Mouse (Mus musculus) right cerebral cortex, adult 18-20 months (tissue): ENCODE results near the gene Gm13084.
"Not testable (repeated sequence)": the region's sequence is repeated elsewhere in the genome, so short reads cannot be mapped to it uniquely, and the experiment has no call there.

Source experiments
- DNase-seq: peaks from one replicate; pipeline ENCODE4 v3.0.0; 2022; ENCODE audit warnings: mixed read lengths

The Gm13084 gene

GRCm38 (mm10) chr4:143815993-143816392 is at the start of gene Gm13084:
Gene Gm13084 (minus strand): TSS chr4:143816093.
- DNase-seq, result no peak

- DNase-seq, result not testable (repeated sequence)
Measured at GRCm38 (mm10) chr4:143846197-143846596, 30.3 kb upstream of the Gm13084 start, which contains the start of gene Gm13103. Gene Gm13103 (plus strand): TSS chr4:143846497.

- not testable (repeated sequence) for DNase-seq
Measured at GRCm38 (mm10) chr4:143789052-143789451, 26.8 kb downstream of the Gm13084 start, which contains the start of gene Gm13023. Gene Gm13023 (plus strand): TSS chr4:143789352.
